Mouse (Mus musculus) cortical plate, adult 2 months (tissue): Measurements from ENCODE around the gene Arid2. TPM values are rescaled to one million over a fixed set of nuclear protein-coding genes. Genes with fewer than 3 reads are reported as not detected.

Experiments
- H3K27ac ChIP-seq: fragments of 200-500 bp; 2 replicates; pipeline ENCODE4 v1.5.1; 2012; ENCODE audit warnings: low read length, control low read depth, inconsistent platforms; ENCODE audit not compliant: insufficient read depth
- H3K4me1 ChIP-seq: fragments of 200-500 bp; 2 replicates; pipeline ENCODE4 v1.6.1; 2011; ENCODE audit warnings: low read length; ENCODE audit not compliant: control insufficient read depth, insufficient read depth
- H3K4me3 ChIP-seq: fragments of 200-500 bp; 2 replicates; pipeline ENCODE4 v1.5.1; 2011; ENCODE audit warnings: mild to moderate bottlenecking, low read length, control low read depth; ENCODE audit not compliant: insufficient read depth
- CTCF ChIP-seq: fragments of 200-500 bp; IDR thresholded peaks from 2 replicates; pipeline ENCODE4 v1.5.1; 2011; ENCODE audit warnings: mild to moderate bottlenecking, control low read depth, low read length; ENCODE audit not compliant: insufficient read depth; ENCODE audit errors: extremely low read depth
- POLR2A ChIP-seq: fragments of 200-500 bp; IDR thresholded peaks from 2 replicates; pipeline ENCODE4 v1.6.1; 2011; ENCODE audit warnings: mild to moderate bottlenecking, low read length, control low read depth; ENCODE audit not compliant: insufficient read depth; ENCODE audit errors: extremely low read depth
- polyA plus RNA-seq: library from polyadenylated mRNA; depleted of rRNA; stranded (reverse); fragments of >200 nt; gene quantifications from 2 replicates; pipeline ENCODE4 v1.2.3, GENCODE M21; 2012; rRNA removed

Arid2 gene
- polyA plus RNA-seq, 1 experiment, result 13.3 TPM

GRCm38 (mm10) chr15:96446785-96447184, 159.5 kb downstream of the Arid2 start:
- TF ChIP-seq POLR2A (no peak), CTCF (no peak)

GRCm38 (mm10) chr15:96448656-96449299, 161.5 kb downstream of the Arid2 start:
- no peak overlapping the region for H3K27ac ChIP-seq
- no peak overlapping the region for H3K4me3 ChIP-seq
- no peak for TF ChIP-seq POLR2A
- TF ChIP-seq CTCF, result no peak
- H3K4me1 ChIP-seq, result no peaks in the 10 kb centered on the region

More at GRCm38 (mm10) chr15:96446785-96447184, 159.5 kb downstream of the Arid2 start:
- H3K27ac ChIP-seq, result no peak overlapping the region
- H3K4me3 ChIP-seq, result no peak overlapping the region
- no peaks in the 10 kb centered on the region for H3K4me1 ChIP-seq

GRCm38 (mm10) chr15:96453346-96453745, 166.0 kb downstream of the Arid2 start:
- Histone ChIP-seq H3K4me1 (no peaks in the 10 kb centered on the region; the same call in 1 of the 2 replicates), H3K4me3 (no peak overlapping the region), H3K27ac (no peak overlapping the region)
- TF ChIP-seq CTCF (no peak), POLR2A (no peak)

Other genes starting within 250 kb of the Arid2 start
- gene Scaf11, start 173.3 kb downstream of the Arid2 start, polyA plus RNA-seq, result 26.9 and 28.2 TPM in 2 replicates